Mouse (Mus musculus): ENCODE measurements around the gene Crtc1.

DNA sequence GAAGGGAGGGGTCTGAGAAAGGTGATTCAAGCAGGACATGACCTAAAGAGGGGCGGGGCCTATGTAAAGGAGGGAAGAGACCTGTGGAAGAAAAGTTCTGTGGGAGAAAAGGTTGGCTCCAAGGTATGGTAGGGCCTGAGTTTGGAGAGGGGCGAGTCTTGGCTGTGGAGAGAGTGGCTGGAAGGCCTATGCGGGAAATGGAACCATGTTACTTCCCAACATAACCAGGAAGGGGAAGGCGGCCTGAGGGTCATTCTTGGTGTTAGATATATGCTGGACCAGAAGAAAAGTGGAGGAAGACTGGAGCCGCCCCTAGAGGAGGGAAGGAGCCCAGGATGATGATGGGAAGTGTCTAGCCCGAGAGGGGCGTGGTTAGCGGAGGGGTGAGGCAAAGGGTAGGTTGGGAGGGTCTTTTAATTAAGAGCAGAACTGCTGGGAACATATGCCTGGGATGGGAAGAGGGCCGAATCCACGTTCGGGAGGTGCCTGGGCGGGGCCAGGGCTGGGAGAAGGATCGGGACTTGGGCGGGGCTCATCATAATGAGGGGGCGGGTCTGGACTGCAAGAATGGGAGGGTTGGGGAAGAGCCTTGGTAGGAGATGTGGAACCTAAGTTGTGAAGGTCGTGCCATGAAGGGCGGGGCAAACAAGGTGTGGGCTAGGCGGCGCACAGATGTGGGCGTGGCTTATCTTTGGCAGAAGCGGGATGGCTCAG is 38.0 kb upstream of the Crtc1 start:
- TF ChIP-seq POLR2A (IDR thresholded peaks at IDR 0.05; ENCODE audit: insufficient read length, low read depth) (no peak), POLR2AphosphoS2 (IDR thresholded peaks at IDR 0.05; ENCODE audit: insufficient read length, low read depth) (no peak), MYOG (IDR thresholded peaks at IDR 0.05; ENCODE audit: control insufficient read depth in 1 of 3, insufficient read depth in 1 of 3, insufficient read length in 2 of 3, low read depth in 2 of 3) (no peak), USF1 (IDR thresholded peaks at IDR 0.05; ENCODE audit: low read depth) (no peak), TCF12 (IDR thresholded peaks at IDR 0.05; ENCODE audit: insufficient read depth, poor library complexity, severe bottlenecking) (no peak), MYOD1 (IDR thresholded peaks at IDR 0.05; ENCODE audit: control insufficient read depth in 1 of 3, insufficient read length in 2 of 3, low read depth in 2 of 3) (no peak), E2F4 (IDR thresholded peaks at IDR 0.05; ENCODE audit: insufficient read depth) (no peak), TCF3 (IDR thresholded peaks at IDR 0.05; ENCODE audit: insufficient read length, low read depth) (no peak), SRF (IDR thresholded peaks at IDR 0.05; ENCODE audit: control insufficient read depth, insufficient read length, low read depth) (no peak)
